Mouse (Mus musculus) common myeloid progenitor, adult 5-6 weeks (primary cell): ENCODE data around the gene Nebl. TPM values are rescaled to one million over a fixed set of nuclear protein-coding genes. Genes with fewer than 3 reads are reported as not detected.
A peak's percentile ranks its signal among the peaks of the same experiment; 100 is the strongest.

Experiments used
- ATAC-seq: replicated peaks from 2 replicates; pipeline ENCODE4 v1.8.0; 2016; ENCODE audit warnings: low read depth, mild to moderate bottlenecking, moderate TSS enrichment, inconsistent platforms; ENCODE audit not compliant: poor library complexity, severe bottlenecking
- total RNA-seq: library from RNA; stranded (forward); fragments of 200-1000, 187-1606 nt; gene quantifications from 2 replicates; pipeline ENCODE4 v1.2.3, GENCODE M21; 2017

The Nebl gene
- total RNA-seq, 1 experiment from 2014 or later, result 0.18 TPM

DNA sequence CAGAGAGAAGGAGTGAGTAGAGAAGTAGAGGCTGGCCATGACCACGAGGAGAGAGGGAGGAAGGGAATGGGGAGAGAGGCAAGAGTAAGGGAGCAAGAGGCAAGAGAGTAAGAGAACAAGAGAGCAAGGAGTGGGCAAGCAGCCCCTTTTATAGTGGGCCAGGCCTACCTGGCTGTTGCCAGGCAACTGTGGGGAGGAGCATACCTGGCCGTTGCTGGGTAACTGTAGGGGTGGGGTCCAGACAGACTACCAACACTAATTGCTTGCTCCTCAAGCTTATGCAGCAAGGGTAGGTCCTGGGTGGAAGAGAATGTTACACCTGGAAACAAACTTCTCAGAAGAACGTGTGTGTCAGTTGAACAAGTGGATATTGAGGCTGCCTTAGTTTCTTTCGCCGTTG, 20.0 kb downstream of the Nebl start:
- no peak for ATAC-seq

DNA sequence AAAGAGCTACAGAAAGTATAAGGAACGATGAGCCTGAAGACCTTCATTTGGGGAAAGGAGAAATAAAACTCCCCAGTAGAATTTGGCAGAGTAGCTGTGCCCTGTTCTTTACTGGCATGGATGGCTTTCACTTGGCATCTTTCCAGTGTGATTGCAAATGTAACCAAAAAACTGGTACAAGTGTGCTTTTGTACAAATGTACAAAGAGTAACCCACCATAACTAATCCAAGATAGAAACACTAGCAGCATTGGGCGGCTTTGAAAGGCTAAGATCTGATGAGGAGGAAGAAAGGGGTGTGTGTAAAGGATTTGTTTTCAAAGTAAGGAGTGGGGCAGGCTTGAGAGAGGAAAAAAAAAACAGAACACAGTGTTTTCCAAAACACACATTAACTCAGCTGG, 21.2 kb downstream of the Nebl start:
- no peak for ATAC-seq

DNA sequence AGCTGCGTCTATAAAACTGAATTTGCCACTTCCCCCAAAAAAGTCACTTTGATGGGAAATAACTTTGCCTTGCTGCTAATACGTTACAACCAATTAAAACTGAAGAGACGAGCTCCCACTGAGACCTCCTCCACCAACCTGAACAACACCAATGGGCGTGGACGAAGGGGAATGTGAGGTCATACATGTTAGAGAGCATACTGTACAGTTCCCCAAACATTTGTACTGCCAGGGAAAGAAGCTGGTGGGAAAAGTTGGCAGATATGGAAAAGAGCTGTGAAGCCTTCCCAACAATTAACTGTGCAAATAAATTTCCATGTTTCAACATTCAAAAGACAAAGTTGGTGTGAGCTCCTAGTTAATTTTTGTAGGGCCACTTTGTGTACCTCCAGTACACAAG, 25.3 kb downstream of the Nebl start:
- ATAC-seq, result no peak

DNA sequence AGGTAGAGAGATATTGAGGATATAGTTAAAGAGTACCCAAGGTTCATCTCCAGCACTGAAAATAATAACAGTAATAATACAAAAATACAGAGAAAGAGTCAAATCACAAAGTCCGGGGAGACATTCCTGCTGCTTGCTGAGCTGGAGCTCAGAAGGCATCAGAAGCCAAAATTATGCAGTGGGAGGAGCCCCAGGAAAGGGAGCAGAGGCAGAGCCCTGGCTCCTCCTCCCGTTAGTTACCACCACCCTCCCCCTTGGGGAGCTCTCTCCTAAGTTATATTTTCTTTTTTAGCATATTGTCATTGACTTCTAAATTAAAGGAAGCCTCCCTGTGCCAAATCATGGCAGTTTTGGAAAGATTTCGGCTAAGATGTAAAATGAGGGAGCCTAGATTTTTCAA, 25.8 kb downstream of the Nebl start:
- ATAC-seq, result no peak

DNA sequence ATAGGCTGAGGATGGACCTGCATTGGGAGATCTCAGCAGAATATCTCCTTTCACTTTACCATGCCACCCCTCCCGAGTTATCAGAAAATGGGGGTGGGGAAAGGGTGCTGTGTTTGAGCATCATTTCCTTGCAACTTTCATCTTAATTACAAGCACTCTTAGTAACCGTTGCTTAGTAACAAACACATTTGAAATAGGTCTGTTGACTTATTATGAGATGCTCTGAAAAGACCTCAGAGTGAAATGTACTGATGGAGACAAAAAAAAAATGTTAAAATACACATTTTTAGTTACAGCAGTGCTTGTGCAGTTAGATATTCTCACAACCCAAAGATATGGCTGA, 28.1 kb downstream of the Nebl start:
- no peak for ATAC-seq

DNA sequence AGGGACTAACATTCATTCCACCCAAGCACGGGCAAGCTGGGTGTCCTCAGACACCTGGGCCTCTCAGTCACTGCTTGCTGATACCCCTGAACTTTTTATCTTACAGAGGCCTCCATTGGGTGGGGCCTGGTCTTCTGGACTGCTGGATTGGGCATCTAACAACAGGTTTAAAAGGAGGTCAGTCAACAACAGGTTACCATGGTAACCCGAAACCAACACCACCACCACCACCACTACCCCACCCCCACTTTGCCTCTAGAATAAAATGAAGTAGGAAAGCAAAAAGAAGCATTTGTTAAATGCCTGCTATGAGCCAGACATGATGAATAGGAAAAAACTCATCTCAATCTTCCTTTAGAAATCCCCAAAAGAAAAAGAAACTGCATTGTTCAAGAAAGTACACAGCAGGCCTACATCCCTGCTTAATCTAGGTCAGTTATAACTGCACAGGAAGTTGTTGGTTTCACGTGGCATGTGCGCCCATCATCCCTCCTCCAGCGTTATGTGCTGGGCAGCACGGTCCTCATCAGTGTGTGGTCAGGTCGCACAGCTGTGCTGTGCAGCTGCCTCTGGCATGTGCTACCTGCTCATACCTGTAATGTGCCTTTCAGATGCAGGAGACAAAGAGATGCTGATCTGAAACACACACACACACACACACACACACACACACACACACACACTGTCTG, 28.6 kb downstream of the Nebl start:
- no peak for ATAC-seq

DNA sequence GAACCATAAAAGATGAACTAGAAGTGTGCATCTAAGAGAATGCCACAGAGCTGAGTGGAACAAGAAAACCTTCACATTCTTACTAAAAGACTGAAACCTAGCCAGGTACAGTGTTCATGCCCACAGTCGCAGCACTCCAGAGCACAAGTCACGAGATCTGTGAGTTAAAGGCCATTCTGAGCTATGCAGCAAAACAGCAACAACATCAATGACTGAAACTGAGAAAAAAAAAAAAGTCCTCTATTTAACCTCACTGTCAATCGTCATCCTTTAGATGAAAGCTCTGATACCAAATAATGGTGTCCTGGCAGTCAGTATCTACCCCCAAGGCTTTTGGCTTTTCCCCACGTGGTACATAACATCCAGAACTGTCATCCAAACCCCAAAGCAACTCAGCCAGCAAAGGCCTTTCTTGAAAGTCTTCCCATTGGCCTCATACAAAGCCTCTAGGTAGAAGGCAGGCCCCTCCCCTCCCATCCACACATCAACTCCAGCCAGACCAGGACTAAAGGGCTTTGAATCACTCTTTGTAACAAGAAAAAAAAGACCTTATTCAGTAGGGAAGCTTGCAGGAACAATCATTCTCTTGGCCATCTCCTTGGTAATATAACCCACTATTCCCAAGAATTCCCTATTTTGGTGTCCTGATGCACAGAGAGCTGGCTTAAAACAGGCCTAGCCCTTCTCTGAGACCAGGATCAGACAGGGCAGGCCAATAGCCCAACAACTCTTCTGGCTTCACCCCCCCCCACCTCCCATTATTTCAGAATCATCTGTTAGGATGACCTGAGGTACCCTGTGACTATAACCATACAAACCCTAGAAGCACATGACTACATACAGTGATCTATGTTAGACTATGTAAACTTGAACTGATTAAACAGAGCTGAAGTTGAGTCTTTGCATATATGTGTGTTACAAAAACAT, 32.8 kb downstream of the Nebl start:
- no peak for ATAC-seq

DNA sequence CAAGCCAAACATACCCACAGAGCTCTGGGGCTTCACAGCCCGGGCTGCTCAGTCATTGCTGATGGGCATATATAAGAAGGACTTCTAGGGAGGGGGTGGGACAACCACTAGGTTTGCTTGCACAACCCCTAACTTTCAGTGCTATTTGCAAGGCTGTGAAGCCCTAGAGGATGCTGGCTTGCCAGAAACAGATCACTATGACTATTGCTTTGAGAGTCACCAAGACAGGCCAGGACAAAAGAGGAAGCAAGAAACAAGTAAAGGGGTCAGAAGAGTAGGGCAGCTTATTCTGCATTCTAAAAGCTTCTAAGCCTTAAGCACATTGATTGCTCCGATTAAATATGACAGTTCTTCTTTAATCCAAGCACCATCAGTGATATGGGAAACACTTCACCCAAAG, 38.3 kb downstream of the Nebl start:
- no peak for ATAC-seq

DNA sequence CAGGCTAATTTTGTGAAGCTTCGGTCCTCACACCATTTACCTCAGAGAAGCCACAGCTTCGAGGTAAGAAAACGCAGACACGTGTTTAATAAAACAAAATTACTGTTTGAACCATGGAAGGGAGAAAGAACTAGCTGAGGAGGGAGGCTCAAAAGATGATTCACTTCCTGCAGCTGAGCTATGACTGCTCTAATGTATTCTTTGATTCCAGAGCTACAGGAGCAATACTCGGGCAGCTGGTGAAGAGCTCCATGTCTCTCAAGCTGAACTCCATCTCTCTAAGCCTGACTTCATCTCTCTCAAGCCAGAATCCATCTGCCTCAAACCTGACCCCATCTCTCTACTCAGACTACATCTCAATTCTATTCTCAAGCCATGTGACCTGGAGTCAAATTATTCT, 41.0 kb downstream of the Nebl start:
- no peak for ATAC-seq

DNA sequence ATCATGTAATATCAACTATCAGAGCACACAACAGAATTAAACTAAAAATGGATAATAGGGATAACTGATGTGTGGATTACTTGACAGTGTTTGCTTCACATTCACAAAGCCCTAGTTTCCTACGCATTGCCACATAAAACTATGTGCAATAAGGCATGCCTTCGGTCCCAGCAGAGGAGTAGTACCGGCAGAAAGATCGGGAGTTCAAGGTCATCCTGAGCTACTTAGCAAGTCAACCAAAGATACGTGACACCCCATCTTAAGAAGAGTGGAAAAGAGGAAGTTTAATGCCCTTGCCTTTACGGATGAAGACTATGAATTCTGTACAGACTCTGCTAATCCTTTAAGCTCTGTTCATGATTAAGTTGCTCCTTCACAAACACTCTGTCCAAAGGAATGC, 44.1 kb downstream of the Nebl start:
- no peak for ATAC-seq

DNA sequence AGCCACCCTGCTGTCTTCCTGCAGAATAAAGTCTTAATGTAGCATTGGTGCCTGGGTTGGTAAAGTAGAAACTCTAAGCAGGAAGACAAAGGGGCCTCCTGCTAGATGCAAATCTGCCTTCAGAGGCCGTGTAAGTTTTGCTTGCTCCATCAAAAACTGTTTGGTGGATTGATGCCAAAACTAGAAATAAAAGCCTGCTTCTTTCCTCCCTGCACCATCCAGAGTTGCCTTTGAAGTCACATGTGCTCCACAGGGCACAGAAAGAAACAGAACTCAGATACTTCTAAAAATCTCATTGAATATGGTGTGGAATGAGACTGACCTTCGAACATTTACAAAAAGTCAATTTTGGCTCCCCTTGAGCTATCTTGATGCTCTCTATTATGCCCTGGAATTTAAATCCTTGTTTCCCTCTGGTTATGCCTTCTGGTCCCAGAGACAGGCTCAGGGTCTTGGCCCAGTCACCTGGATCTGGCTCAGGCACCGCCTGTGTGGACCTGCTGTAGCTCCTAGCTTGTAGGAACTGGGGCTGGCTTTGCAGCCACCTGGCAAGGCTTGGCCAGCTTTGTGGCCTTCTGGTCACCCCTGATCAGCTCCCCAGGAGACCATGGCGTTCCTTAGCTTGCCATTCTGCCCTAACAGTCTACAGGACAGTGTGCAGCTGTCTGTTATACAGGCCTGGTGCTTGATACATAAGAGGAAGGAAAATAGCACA, 47.8 kb downstream of the Nebl start:
- no peak for ATAC-seq

DNA sequence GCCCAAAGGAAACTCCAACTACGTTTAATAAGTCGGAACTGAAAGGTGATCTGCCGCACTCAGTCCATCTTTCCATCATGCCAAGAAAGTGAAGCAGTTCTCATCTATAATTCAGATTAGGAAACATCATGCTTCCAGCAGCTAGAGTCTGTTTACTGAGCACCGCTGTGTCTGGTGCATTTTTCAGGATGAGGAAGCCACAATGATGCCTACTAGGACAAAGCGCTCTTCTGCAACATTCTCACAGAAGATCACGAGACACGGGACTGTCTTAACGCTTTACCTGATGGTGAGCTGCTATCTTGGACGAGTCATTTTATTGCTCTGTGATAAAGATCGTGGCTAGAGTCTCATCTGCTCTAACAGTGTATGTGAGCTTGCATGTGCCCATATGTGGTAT, 59.1 kb downstream of the Nebl start:
- ATAC-seq, result no peak

DNA sequence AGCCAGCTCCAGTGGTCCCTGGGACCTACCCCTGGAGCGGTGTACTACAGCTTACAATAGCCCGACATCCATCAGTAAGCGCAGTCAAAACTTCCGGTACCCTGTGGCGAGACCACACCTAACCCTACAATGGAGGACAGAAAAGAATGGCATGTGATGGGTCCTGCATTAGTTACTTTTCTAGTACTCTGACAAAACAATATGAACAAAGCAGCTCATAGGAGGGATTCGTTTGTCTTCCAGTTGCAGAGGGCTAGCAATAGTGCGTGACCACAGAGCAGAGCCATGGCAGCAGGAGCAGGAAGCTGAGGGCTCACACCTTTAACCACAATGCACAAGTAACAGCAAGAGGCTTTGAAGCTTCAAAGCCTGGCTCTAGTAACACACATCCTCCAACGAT, 59.7 kb downstream of the Nebl start:
- no peak for ATAC-seq

DNA sequence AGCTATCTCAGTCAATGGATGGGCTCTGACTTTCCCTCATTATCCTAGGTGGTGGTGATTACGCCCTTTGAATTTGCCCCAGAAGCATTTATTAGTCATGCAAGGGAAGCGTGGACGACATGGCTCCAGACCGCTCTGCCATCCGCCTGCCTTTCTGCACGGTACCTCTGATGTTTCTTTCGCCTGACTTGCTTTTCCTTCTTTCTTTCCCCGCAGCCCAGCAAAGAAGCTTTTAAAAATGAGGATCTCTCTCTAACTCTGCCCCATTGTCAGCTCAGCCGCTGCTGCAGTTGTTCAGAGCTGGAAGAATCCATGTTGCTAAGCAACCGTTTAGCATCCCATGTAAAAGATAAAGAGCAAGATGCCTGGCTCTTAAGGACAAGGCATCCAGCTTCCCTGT, 61.3 kb downstream of the Nebl start:
- no peak for ATAC-seq

DNA sequence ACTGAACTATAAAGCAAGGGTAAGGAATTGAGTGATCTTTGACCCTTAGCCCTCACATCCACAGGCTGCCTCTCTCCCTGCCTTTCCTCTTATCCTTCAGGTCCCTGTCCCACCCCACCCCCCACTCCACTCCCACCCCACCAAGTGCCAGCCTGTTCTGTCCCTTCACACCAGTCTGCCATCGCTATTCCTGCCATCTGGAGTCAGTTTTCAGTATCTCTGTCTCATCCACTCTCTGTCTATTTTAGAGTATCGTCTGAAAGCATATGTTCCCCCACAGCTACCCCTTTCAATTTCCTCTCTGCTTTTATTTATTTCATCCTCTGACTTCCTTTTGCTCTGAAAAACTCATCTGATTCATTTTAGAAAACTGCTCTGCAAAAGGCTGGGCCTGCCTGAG, 62.3 kb downstream of the Nebl start:
- no peak for ATAC-seq

DNA sequence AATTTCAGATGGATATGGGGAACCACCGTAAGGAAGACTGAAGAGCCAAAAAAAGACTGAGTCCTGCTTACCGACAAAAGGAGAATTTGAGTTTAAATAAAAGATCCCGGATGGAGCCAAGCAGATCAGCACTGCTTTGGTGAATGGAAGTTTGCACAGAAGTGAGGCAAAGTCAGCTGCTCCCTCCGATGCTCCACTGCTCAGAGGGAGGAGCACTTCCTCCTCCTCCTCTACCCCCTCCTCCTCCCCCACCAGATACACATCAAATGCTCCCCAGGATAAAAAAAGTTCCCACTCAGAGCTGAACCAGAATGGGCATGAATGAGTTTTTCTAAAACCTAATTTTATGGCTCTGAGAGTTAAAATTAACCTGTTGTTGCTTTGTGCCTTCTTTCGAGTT, 73.1 kb downstream of the Nebl start:
- ATAC-seq, result no peak

DNA sequence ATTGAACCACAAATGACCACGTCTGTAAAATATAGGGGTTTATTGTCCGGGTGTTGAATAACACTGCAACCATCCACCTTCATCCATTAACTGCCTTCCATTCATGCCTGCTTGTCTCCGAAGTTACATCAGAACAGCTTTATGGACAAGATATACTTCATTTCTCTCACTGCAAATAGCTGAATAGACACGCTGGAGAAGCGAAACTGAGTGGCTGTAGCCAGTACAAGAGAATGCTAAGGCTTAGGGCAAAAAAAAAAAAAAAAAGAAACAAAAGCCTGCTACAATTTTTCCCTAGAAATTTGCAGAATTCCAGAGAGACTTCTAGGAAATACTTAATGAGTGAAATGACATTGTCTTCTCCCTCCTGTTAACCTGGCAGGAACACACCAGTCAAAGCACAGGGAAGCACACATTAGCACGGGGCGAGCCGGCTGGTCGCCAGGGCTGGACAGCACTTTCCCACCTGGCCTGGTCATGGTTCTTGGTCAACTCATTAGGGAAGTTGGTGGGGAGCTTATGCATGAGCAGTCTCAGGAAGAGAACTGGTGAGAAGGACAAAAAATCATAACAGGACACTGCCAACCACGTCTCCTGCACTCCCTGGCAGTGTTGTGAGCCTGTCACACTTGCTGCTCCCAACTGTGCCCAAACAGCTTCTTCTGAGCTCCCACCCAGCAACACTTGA, 81.0 kb downstream of the Nebl start:
- ATAC-seq, result no peak

DNA sequence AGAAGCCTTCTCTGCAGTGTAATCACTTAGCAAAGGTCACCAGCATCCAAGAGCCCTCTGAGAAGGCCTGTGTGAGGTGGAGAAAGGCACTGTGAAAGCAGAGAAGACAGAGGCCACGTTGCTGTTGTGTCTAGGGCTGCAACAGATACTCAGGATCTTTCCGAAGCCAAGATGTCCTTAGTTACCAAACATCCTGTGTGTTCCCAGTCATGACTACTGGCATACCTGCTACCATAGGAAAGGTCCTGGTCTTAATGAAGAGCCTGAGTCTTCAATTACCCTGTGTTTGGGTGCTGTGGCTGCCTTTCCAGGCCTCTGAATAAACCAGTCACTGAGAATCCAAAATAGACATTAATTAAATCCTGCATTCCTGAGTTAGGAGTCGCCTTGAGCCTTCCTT, 81.5 kb downstream of the Nebl start:
- ATAC-seq, result no peak

DNA sequence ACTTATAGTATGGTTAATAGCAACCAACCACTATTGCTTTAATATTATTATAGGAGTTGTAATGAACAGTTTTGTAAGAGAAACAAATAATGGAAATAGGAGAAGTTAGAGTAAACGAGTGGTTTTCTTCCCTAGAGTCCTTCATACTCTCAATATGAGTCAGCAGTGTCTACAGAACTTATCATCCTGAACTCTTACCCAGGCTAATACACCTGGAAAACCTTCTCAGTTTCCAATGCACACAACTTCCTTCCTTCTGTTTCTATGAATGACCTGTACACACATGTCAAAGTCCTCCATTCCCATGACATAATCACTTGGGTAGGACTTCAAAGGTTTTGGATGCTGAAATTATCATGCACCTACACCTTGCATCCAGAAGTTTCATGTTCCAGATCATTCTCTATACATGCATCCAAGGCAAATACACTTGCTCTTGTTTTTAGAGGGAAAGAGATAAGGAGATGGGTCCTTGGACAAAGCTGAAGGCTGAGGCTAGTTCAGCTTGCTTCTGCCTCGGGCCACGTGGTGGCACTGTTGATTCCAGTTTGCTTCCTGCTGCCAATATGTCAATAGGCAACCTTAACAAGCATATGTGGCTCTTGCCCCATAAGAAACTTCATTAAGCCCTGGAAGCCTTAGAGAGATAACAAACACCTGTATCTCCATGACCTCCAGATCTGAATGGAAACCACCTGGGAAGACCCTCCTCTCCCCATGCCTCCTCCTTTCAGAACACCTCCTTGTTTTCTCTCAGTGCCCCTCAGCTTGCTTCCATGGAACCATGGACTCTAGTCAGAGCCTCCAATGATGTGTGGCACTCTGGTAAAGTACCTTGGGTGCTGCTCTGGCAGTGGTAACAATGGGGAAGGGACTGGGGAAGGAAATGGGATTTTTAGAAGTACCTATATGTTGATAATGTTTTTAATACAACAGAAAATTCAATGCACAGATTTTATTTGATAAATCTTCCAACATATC, 86.7 kb downstream of the Nebl start:
- ATAC-seq, result peak; percentile 84
